Mouse (Mus musculus) lung, postnatal 0 days (tissue): ENCODE data around the gene Slc35e1.

ENCODE experiments used
- CTCF ChIP-seq: IDR thresholded peaks from 2 replicates; pipeline ENCODE4 v1.5.1; 2016; ENCODE audit warnings: antibody characterized with exemption, mild to moderate bottlenecking
- EP300 ChIP-seq: IDR thresholded peaks from 2 replicates; pipeline ENCODE4 v1.6.1; 2016; ENCODE audit warnings: antibody characterized with exemption, mild to moderate bottlenecking, control low read depth

GRCm38 (mm10) chr8:72521888-72522287, 29.5 kb upstream of the Slc35e1 start:
- no peak for TF ChIP-seq CTCF
- TF ChIP-seq EP300, result no peak
